Mouse (Mus musculus): ENCODE results near the gene Dgke. TPM values are rescaled to one million over a fixed set of nuclear protein-coding genes. Genes with fewer than 3 reads are reported as not detected.
A peak's percentile ranks its signal among the peaks of the same experiment; 100 is the strongest.

Dgke gene
- polyA plus RNA-seq, 1 experiment from 2014 or later: 6.1 TPM

GRCm38 (mm10) chr11:89024181-89024881, 42.3 kb downstream of the Dgke start:
- 81% methylated on average over 11 of the region's 11 CpGs for WGBS
- H3K27ac ChIP-seq: no peak overlapping the region
- peak; percentile 18 for DNase-seq (ENCODE audit: low spot score)

DNA sequence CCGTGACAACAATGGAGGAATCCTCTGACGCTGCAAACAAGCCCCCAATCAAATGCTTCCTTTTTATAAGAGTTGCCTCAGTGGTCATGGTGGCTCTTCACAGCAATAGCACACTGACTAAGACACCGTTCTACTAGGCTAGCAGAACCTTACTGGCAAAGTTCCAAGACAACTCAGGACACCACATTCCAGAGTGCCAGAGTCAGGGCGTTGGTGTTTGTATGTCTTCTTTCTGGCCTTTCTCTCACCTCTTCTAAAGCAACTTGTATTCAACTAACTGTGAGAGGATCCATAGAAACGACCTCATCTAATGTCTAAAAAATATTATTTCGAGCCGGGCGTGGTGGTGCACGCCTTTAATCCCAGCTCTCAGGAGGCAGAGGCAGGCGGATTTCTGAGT, 43.2 kb downstream of the Dgke start:
- H3K4me1 ChIP-seq (replicated peaks): peaks cover 22% of the 10 kb centered on the region
- H3K36me3 ChIP-seq: no peaks in the 10 kb centered on the region
- DNase-seq (ENCODE audit: low spot score): no peak
- WGBS: 76% methylated on average over 10 of the region's 10 CpGs
- H3K9me3 ChIP-seq: no peaks in the 10 kb centered on the region
- no peaks in the 10 kb centered on the region for H3K27me3 ChIP-seq (ENCODE audit: insufficient read depth, poor library complexity, severe bottlenecking)
- H3K4me3 ChIP-seq: no peak overlapping the region
- no peak overlapping the region for H3K27ac ChIP-seq

More at GRCm38 (mm10) chr11:89024181-89024881, 42.3 kb downstream of the Dgke start:
- no peak overlapping the region for H3K4me3 ChIP-seq
- no peaks in the 10 kb centered on the region for H3K9me3 ChIP-seq
- H3K4me1 ChIP-seq (replicated peaks): peaks cover 25% of the 10 kb centered on the region
- no peaks in the 10 kb centered on the region for H3K36me3 ChIP-seq
- H3K27me3 ChIP-seq (ENCODE audit: insufficient read depth, poor library complexity, severe bottlenecking): no peaks in the 10 kb centered on the region

DNA sequence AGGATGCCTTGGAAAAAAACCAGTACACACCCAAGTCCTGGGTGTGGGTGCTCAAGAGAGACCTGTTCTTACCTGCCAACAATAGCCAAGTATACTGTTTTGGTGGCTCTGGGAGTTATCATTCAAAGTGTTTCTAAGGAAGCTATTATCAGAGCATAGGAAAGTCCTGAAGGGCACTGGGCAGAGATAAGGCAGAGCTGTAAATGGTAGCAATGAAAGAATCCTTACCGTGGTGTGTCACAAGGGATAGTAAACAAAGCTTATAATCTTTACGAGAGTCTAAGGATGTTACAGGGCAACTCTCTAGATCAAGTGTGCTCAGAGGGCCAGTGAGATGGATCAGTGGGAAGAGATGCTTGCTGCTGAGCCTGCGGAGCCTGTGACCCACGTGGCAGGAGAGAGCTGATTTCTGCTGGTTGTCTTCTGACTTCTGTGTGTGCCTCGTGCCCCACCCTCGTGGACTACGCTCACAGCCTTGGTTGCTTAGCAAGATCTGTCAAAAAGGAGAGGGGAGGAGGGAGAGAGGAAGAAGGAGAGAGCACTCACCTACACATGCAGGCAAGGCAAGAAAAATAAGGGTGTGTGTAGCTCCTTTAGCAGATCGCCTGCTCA, 44.4 kb downstream of the Dgke start:
- WGBS: 83% methylated on average over 8 of the region's 8 CpGs
- Histone ChIP-seq H3K4me3 (no peak overlapping the region), H3K27ac (no peak overlapping the region), H3K36me3 (no peaks in the 10 kb centered on the region), H3K27me3 (ENCODE audit: insufficient read depth, poor library complexity, severe bottlenecking) (no peaks in the 10 kb centered on the region), H3K9me3 (no peaks in the 10 kb centered on the region), H3K4me1 (replicated peaks) (peaks cover 17% of the 10 kb centered on the region)
- no peak for DNase-seq (ENCODE audit: low spot score)

DNA sequence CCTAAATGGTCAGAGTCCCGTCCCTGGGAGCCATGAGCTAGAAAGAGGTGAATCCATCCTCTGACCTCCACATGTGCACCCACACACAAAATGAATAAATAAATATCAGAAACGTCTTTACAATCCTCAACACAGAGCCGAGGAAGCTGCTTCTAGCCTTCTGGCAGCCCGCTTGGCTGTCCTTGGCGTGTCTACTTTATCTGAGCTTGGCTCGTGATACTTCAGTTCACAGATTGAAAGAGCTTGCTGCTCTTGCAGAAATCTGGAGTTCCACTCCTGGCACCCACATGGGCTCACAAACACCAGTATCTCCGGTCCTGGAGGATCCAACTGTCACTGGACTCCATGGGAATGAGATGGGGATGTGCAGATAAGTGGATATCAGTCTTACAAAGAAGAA, 45.0 kb downstream of the Dgke start:
- Histone ChIP-seq H3K27me3 (ENCODE audit: insufficient read depth, poor library complexity, severe bottlenecking) (no peaks in the 10 kb centered on the region), H3K27ac (no peak overlapping the region), H3K4me1 (replicated peaks) (peaks cover 17% of the 10 kb centered on the region), H3K4me3 (no peak overlapping the region), H3K9me3 (no peaks in the 10 kb centered on the region), H3K36me3 (no peaks in the 10 kb centered on the region)
- DNase-seq (ENCODE audit: low spot score): no peak
- 80% methylated on average over 7 of the region's 7 CpGs for WGBS

DNA sequence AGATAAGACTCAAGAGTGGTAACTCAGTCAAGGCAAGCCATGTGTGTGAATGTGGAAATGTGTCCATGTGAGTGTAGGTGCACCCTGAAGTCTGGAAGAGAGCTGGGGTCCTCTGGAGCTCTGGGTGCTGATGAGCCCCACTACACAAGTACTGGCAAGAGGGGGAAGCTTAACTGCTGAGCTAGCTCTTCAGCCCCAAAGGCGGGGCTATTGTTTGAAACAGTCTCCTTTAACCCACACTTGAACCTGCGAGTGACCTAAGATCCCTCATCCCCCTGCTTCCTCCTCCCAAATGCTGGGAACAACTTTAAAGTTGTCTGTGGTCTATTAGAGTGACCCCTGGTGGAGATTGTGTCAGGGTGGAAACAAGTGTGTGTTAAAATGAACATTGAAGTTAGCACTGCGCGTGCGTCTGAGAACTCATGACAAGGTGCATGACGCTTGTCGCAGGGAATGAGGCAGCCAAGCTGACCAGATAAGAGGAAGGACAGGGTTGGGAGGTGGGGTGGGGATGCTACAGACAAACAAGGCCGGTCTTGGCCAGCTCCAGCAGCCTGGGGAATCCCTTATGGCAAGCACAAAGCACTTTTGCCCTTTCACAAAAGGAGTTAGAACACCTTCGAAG, 45.9 kb downstream of the Dgke start:
- 70% methylated on average over 9 of the region's 9 CpGs for WGBS
- no peak for DNase-seq (ENCODE audit: low spot score)

GRCm38 (mm10) chr11:89017514-89018182, 49.0 kb downstream of the Dgke start:
- no peak for DNase-seq (ENCODE audit: low spot score)
- WGBS: 93% methylated on average over 9 of the region's 9 CpGs

More for the DNA sequence above, 45.9 kb downstream of the Dgke start:
- no peaks in the 10 kb centered on the region for H3K27me3 ChIP-seq (ENCODE audit: insufficient read depth, poor library complexity, severe bottlenecking)
- no peak overlapping the region for H3K4me3 ChIP-seq
- 0 out of 2 replicates have a peak, but pooled peaks cover 4% of the 10 kb centered on the region for H3K36me3 ChIP-seq
- H3K9me3 ChIP-seq: no peaks in the 10 kb centered on the region
- H3K4me1 ChIP-seq (replicated peaks): peaks cover 17% of the 10 kb centered on the region
- H3K27ac ChIP-seq: no peak overlapping the region

GRCm38 (mm10) chr11:89012241-89012640, 54.4 kb downstream of the Dgke start:
- no peaks in the 10 kb centered on the region for H3K27me3 ChIP-seq (ENCODE audit: insufficient read depth, poor library complexity, severe bottlenecking)
- H3K4me3 ChIP-seq: no peak overlapping the region
- 0 out of 2 replicates have a peak, but pooled peaks cover 4% of the 10 kb centered on the region for H3K36me3 ChIP-seq
- no peak overlapping the region for H3K27ac ChIP-seq
- no peaks in the 10 kb centered on the region for H3K9me3 ChIP-seq
- 0 out of 2 replicates have a peak, but pooled peaks cover 7% of the 10 kb centered on the region for H3K4me1 ChIP-seq (replicated peaks)
- no peak for DNase-seq (ENCODE audit: low spot score)
- 86% methylated on average over 5 of the region's 5 CpGs for WGBS

More at GRCm38 (mm10) chr11:89017514-89018182, 49.0 kb downstream of the Dgke start:
- Histone ChIP-seq H3K36me3 (0 out of 2 replicates have a peak, but pooled peaks cover 4% of the 10 kb centered on the region), H3K27me3 (ENCODE audit: insufficient read depth, poor library complexity, severe bottlenecking) (no peaks in the 10 kb centered on the region), H3K27ac (no peak overlapping the region), H3K9me3 (no peaks in the 10 kb centered on the region), H3K4me1 (replicated peaks) (peaks cover 17% of the 10 kb centered on the region), H3K4me3 (no peak overlapping the region)

- Histone ChIP-seq H3K27ac (0 out of 2 replicates have a peak overlapping the region, but pooled peaks have one; percentile 23), H3K9me3 (no peaks in the 10 kb centered on the region), H3K4me1 (replicated peaks) (0 out of 2 replicates have a peak, but pooled peaks cover 7% of the 10 kb centered on the region), H3K4me3 (no peak overlapping the region), H3K36me3 (no peaks in the 10 kb centered on the region), H3K27me3 (ENCODE audit: insufficient read depth, poor library complexity, severe bottlenecking) (no peaks in the 10 kb centered on the region)
- WGBS: 88% methylated on average over 7 of the region's 7 CpGs
- no peak for DNase-seq (ENCODE audit: low spot score)
Measured at GRCm38 (mm10) chr11:89009496-89009895, 57.2 kb downstream of the Dgke start.

- H3K36me3 ChIP-seq: no peaks in the 10 kb centered on the region
- WGBS: 91% methylated on average over 9 of the region's 9 CpGs
- H3K9me3 ChIP-seq: no peaks in the 10 kb centered on the region
- DNase-seq (ENCODE audit: low spot score): no peak
- no peaks in the 10 kb centered on the region for H3K27me3 ChIP-seq (ENCODE audit: insufficient read depth, poor library complexity, severe bottlenecking)
- no peak overlapping the region for H3K27ac ChIP-seq
- H3K4me1 ChIP-seq (replicated peaks): 0 out of 2 replicates have a peak, but pooled peaks cover 7% of the 10 kb centered on the region
- H3K4me3 ChIP-seq: no peak overlapping the region
Measured at GRCm38 (mm10) chr11:89009066-89009465, 57.6 kb downstream of the Dgke start.

GRCm38 (mm10) chr11:89007582-89007981, 59.1 kb downstream of the Dgke start:
- Histone ChIP-seq H3K36me3 (no peaks in the 10 kb centered on the region), H3K27ac (no peak overlapping the region), H3K4me3 (no peak overlapping the region), H3K27me3 (ENCODE audit: insufficient read depth, poor library complexity, severe bottlenecking) (no peaks in the 10 kb centered on the region), H3K9me3 (no peaks in the 10 kb centered on the region), H3K4me1 (replicated peaks) (peaks cover 20% of the 10 kb centered on the region)
- 85% methylated on average over 3 of the region's 3 CpGs for WGBS
- DNase-seq (ENCODE audit: low spot score): no peak

GRCm38 (mm10) chr11:89006404-89006803, 60.2 kb downstream of the Dgke start:
- DNase-seq (ENCODE audit: low spot score): no peak
- Histone ChIP-seq H3K27me3 (ENCODE audit: insufficient read depth, poor library complexity, severe bottlenecking) (0 out of 2 replicates have a peak, but pooled peaks cover 2% of the 10 kb centered on the region), H3K4me1 (replicated peaks) (peaks cover 21% of the 10 kb centered on the region), H3K9me3 (no peaks in the 10 kb centered on the region), H3K27ac (no peak overlapping the region), H3K36me3 (no peaks in the 10 kb centered on the region), H3K4me3 (no peak overlapping the region)

DNA sequence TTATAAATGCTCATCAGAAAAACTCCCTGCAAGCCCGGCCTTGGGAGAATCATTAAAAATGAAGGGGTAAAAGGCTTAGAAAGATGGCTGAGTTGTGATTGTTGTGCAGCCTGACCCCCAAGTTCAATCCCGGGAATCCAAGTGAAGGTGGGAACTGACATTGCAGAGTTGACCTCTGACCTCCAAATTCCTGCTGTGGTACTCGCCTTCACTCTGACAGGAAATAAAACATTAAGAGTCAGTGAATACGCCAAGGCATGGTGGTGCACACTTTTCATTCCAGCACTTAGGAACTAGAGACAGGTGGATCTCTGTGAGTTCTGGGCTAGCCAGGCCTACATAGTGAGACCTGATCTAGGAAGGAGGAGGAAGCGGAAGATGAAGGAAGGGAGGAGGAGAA, 61.2 kb downstream of the Dgke start:
- H3K4me1 ChIP-seq (replicated peaks): peaks cover 21% of the 10 kb centered on the region
- WGBS: 77% methylated on average over 5 of the region's 5 CpGs

More for the DNA sequence above, 61.2 kb downstream of the Dgke start:
- H3K9me3 ChIP-seq: no peaks in the 10 kb centered on the region
- no peak overlapping the region for H3K27ac ChIP-seq
- no peak overlapping the region for H3K4me3 ChIP-seq
- no peak for DNase-seq (ENCODE audit: low spot score)
- no peaks in the 10 kb centered on the region for H3K36me3 ChIP-seq
- peaks cover 6% of the 10 kb centered on the region for H3K27me3 ChIP-seq (ENCODE audit: insufficient read depth, poor library complexity, severe bottlenecking)

Measured in hindbrain, embryonic 10.5 days (tissue).